Comparison of ENCODE assay signal across 8 mouse cellular contexts in genomic region chr9:44605616-44606165, GRCm38 (mm10). TPM values are rescaled to one million over a fixed set of nuclear protein-coding genes. Genes with fewer than 3 reads are reported as not detected.
DNase-seq lines count a peak whose midpoint lies in the region; ATAC-seq and TF ChIP-seq lines count a peak whose summit lies in the region.

No protein-coding gene starts in this region.

- peak overlapping the region; percentile 99 for H3K9ac ChIP-seq in kidney, embryonic 15.5 days
- peak overlapping the region; percentile 100 for H3K9ac ChIP-seq in forebrain, embryonic 14.5 days (ENCODE audit: low read length)
- H3K9ac ChIP-seq in liver, embryonic 13.5 days = peak overlapping the region; percentile 100

- peaks cover 39% of the 10 kb centered on the region for H3K36me3 ChIP-seq in kidney, embryonic 15.5 days
- H3K36me3 ChIP-seq in forebrain, embryonic 14.5 days (ENCODE audit: control insufficient read depth, insufficient read depth, low read length) = peaks cover 32% of the 10 kb centered on the region
- H3K36me3 ChIP-seq in liver, embryonic 13.5 days = peaks cover 38% of the 10 kb centered on the region
- peaks cover 24% of the 10 kb centered on the region for H3K36me3 ChIP-seq in small intestine, adult 2 months (ENCODE audit: control insufficient read depth, insufficient read depth, low read length)

- peak overlapping the region; percentile 87 for H3K4me3 ChIP-seq in kidney, embryonic 15.5 days (replicated peaks)
- peak overlapping the region; percentile 98 for H3K4me3 ChIP-seq in forebrain, embryonic 14.5 days (ENCODE audit: low read depth, low read length)
- H3K4me3 ChIP-seq in liver, embryonic 13.5 days (replicated peaks) = peak overlapping the region; percentile 99
- peak overlapping the region; percentile 74 for H3K4me3 ChIP-seq in small intestine, adult 2 months (ENCODE audit: low read depth, low read length)

- no peaks in the 10 kb centered on the region for H3K27me3 ChIP-seq in kidney, embryonic 15.5 days
- no peaks in the 10 kb centered on the region for H3K27me3 ChIP-seq in forebrain, embryonic 14.5 days (replicated peaks; ENCODE audit: control insufficient read depth, insufficient read depth, low read length)
- no peaks in the 10 kb centered on the region for H3K27me3 ChIP-seq in liver, embryonic 13.5 days
- H3K27me3 ChIP-seq in small intestine, adult 2 months (ENCODE audit: control insufficient read depth, insufficient read depth, low read length) = no peaks in the 10 kb centered on the region

- peaks cover 33% of the 10 kb centered on the region for H3K4me1 ChIP-seq in kidney, embryonic 15.5 days
- H3K4me1 ChIP-seq in forebrain, embryonic 14.5 days (ENCODE audit: control insufficient read depth, insufficient read depth, low read length) = peaks cover 28% of the 10 kb centered on the region
- H3K4me1 ChIP-seq in liver, embryonic 13.5 days (replicated peaks) = peaks cover 40% of the 10 kb centered on the region
- peaks cover 6% of the 10 kb centered on the region for H3K4me1 ChIP-seq in small intestine, adult 2 months (ENCODE audit: control insufficient read depth, insufficient read depth, insufficient read length, low read length)

- under 1% methylated on average over 13 of the region's 13 CpGs for WGBS in kidney, embryonic 15.5 days
- under 1% methylated on average over 13 of the region's 13 CpGs for WGBS in forebrain, embryonic 14.5 days
- under 1% methylated on average over 13 of the region's 13 CpGs for WGBS in liver, embryonic 13.5 days (ENCODE audit: insufficient replicate concordance)
- under 1% methylated on average over 13 of the region's 13 CpGs for WGBS in small intestine, adult 2 months

- H3K9me3 ChIP-seq in kidney, embryonic 15.5 days (replicated peaks) = no peaks in the 10 kb centered on the region
- no peaks in the 10 kb centered on the region for H3K9me3 ChIP-seq in forebrain, embryonic 14.5 days (replicated peaks; ENCODE audit: control insufficient read depth, low read length)
- H3K9me3 ChIP-seq in liver, embryonic 13.5 days (replicated peaks) = no peaks in the 10 kb centered on the region

- no peak for DNase-seq in kidney, postnatal 10 days
- peak; percentile 57 for DNase-seq in R1 (ENCODE audit: low read depth, low spot score)
- DNase-seq in forebrain, embryonic 14.5 days (ENCODE audit: low spot score) = peak; percentile 40
- DNase-seq in liver, embryonic 13.5 days = peak; percentile 15
- no peak for DNase-seq in layer of hippocampus, postnatal 10 days (ENCODE audit: low spot score in 2 of 2)
- DNase-seq in left cerebral cortex, adult 8-10 months (ENCODE audit: low spot score in 2 of 2) = no peak

- TF ChIP-seq CTCF in small intestine, adult 2 months (IDR thresholded peaks at IDR 0.05; ENCODE audit: extremely low read depth, insufficient read length, insufficient replicate concordance, low read depth, low read length) = no peak

- no peak for TF ChIP-seq POLR2A in small intestine, adult 2 months (IDR thresholded peaks at IDR 0.05; ENCODE audit: low read depth, low read length)

- H3K4me2 ChIP-seq in kidney, embryonic 15.5 days = peak overlapping the region; percentile 61
- peak overlapping the region; percentile 77 for H3K4me2 ChIP-seq in forebrain, embryonic 14.5 days (ENCODE audit: low read length)
- peak overlapping the region; percentile 84 for H3K4me2 ChIP-seq in liver, embryonic 13.5 days

- ATAC-seq in kidney, embryonic 15.5 days (replicated peaks; ENCODE audit: low FRiP score) = no peak
- 0 out of 2 replicates have a peak, but pooled peaks have one; percentile 3 for ATAC-seq in forebrain, embryonic 14.5 days
- ATAC-seq in liver, embryonic 13.5 days (ENCODE audit: low read depth) = no peak

- H3K27ac ChIP-seq in kidney, embryonic 15.5 days = peak overlapping the region; percentile 99
- peak overlapping the region; percentile 99 for H3K27ac ChIP-seq in forebrain, embryonic 14.5 days (ENCODE audit: low read depth, low read length)
- H3K27ac ChIP-seq in liver, embryonic 13.5 days = peak overlapping the region; percentile 97
- H3K27ac ChIP-seq in small intestine, adult 2 months (ENCODE audit: insufficient read depth, low read depth, low read length) = peak overlapping the region; percentile 90

RNA-seq across cellular contexts. Expression of gene Ddx6, which starts 1.0 kb away (rescaled TPM):
- polyA plus RNA-seq in kidney, embryonic 15.5 days (2015; fragmentation: Nextera tagmentation; extraction: Ambion mirVana) = 16.7 and 17.9 TPM in 2 replicates
- 21.1 and 29.6 TPM in 2 replicates for polyA plus RNA-seq in forebrain, embryonic 14.5 days (2014; fragmentation: Nextera tagmentation; extraction: Ambion mirVana)
- 7.2 and 8.2 TPM in 2 replicates for polyA plus RNA-seq in liver, embryonic 13.5 days (2015; fragmentation: Nextera tagmentation; extraction: Ambion mirVana)
- 5.1 and 9.6 TPM in 2 replicates for polyA plus RNA-seq in small intestine, adult 2 months (2012; rRNA removed)
- total RNA-seq in layer of hippocampus, postnatal 10 days (2021) = 100 to 1,000 TPM; 112 to 113 TPM
- 100 to 1,000 TPM; 137 to 157 (median 145) TPM for total RNA-seq in left cerebral cortex, adult 8-10 months (2022)

RNA-seq across cellular contexts. Expression of gene Cxcr5, which starts 44.0 kb away (rescaled TPM):
- not detected in 2 replicates for polyA plus RNA-seq in kidney, embryonic 15.5 days (2015; fragmentation: Nextera tagmentation; extraction: Ambion mirVana)
- polyA plus RNA-seq in forebrain, embryonic 14.5 days (2014; fragmentation: Nextera tagmentation; extraction: Ambion mirVana) = 0.07 TPM in 1 of 2 replicates, not detected in the other
- 0.09 TPM in 1 of 2 replicates, not detected in the other for polyA plus RNA-seq in liver, embryonic 13.5 days (2015; fragmentation: Nextera tagmentation; extraction: Ambion mirVana)
- 2.0 and 5.7 TPM in 2 replicates for polyA plus RNA-seq in small intestine, adult 2 months (2012; rRNA removed)
- not detected for total RNA-seq in layer of hippocampus, postnatal 10 days (2021)
- not detected for total RNA-seq in left cerebral cortex, adult 8-10 months (2022)

Comparison
In these comparisons a context has a peak if more than half of its experiments do, and no peak if none do; other contexts are left out.
1. DNase-seq: peak in R1 (single experiment), forebrain, embryonic 14.5 days (single experiment) and liver, embryonic 13.5 days (single experiment); none in kidney, postnatal 10 days (single experiment), layer of hippocampus, postnatal 10 days (0 of 2) and left cerebral cortex, adult 8-10 months (0 of 2).
2. Peak in every context shown above with its lines, with median percentiles within 50 percentile points of each other: H3K27ac ChIP-seq, H3K4me2 ChIP-seq, H3K4me3 ChIP-seq and H3K9ac ChIP-seq.